Mouse (Mus musculus): ENCODE measurements at regions not wholly inside any gene's neighbourhood (a gene's known extent, or its start where the extent isn't known, plus 50 kb on each side); places are given as distances from the start of the nearest gene placed in this dataset.

GRCm38 (mm10) chr4:105312643-105313042 lies 155.5 kb downstream of the Plpp3 start:
- TF ChIP-seq CTCF (conservative IDR thresholded peaks at IDR 0.05; ENCODE audit: low read length) (no peak), POU5F1 (IDR thresholded peaks at IDR 0.05; ENCODE audit: borderline replicate concordance, low read length) (no peak), NANOG (IDR thresholded peaks at IDR 0.05; ENCODE audit: borderline replicate concordance, low read length) (no peak)
